Mouse (Mus musculus) heart, embryonic 10.5 days (tissue): ENCODE measurements around the gene Etnk2. TPM values are rescaled to one million over a fixed set of nuclear protein-coding genes. Genes with fewer than 3 reads are reported as not detected.
A peak's percentile ranks its signal among the peaks of the same experiment; 100 is the strongest.

Experiments used
- DNase-seq: peaks from one replicate; pipeline ENCODE4 v3.0.0-alpha.2; 2017; ENCODE audit warnings: low spot score
- H3K27ac ChIP-seq: fragments of 300-500 bp; sonication (generic); 2 replicates; pipeline ENCODE4 v1.5.1; 2016; ENCODE audit warnings: mild to moderate bottlenecking
- H3K27me3 ChIP-seq: fragments of 300-500 bp; sonication (generic); 2 replicates; pipeline ENCODE4 v1.6.1; 2016; ENCODE audit warnings: mild to moderate bottlenecking; ENCODE audit not compliant: poor library complexity, insufficient read depth, severe bottlenecking
- H3K36me3 ChIP-seq: fragments of 300-500 bp; sonication (generic); 2 replicates; pipeline ENCODE4 v1.6.1; 2016; ENCODE audit warnings: mild to moderate bottlenecking, moderate library complexity
- H3K4me1 ChIP-seq: fragments of 300-500 bp; sonication (generic); 2 replicates; pipeline ENCODE4 v1.6.1; 2016; ENCODE audit warnings: mild to moderate bottlenecking
- H3K4me3 ChIP-seq: fragments of 300-500 bp; sonication (generic); 2 replicates; pipeline ENCODE4 v1.5.1; 2016; ENCODE audit warnings: mild to moderate bottlenecking, moderate library complexity
- H3K9me3 ChIP-seq: fragments of 300-500 bp; sonication (generic); 2 replicates; pipeline ENCODE4 v1.6.1; 2016; ENCODE audit warnings: mild to moderate bottlenecking, moderate library complexity
- WGBS: fragments of 180-500 bp; shearing (Covaris S2); methylation state at CpG from one replicate; pipeline ENCODE4 v1.1.7; 2016; 5-methylcytosine and 5-hydroxymethylcytosine counted together
- polyA plus RNA-seq: library from polyadenylated mRNA; unstranded; fragments of >200 nt; fragmentation: Nextera tagmentation; extraction: Ambion mirVana; gene quantifications from 2 replicates; pipeline ENCODE4 v1.2.1, GENCODE M21; 2016

Etnk2 gene
- polyA plus RNA-seq, 1 experiment from 2014 or later = 2.1 TPM

- H3K36me3 ChIP-seq = peaks cover 9% of the 10 kb centered on the region
- H3K4me1 ChIP-seq = peaks cover 27% of the 10 kb centered on the region
- no peaks in the 10 kb centered on the region for H3K9me3 ChIP-seq
- H3K27me3 ChIP-seq = peaks cover 6% of the 10 kb centered on the region; the same call in 1 of the 2 replicates
- no peak overlapping the region for H3K4me3 ChIP-seq
- no peak overlapping the region for H3K27ac ChIP-seq
- 44% methylated on average over 10 of the region's 10 CpGs for WGBS
- DNase-seq = no peak
Measured at GRCm38 (mm10) chr1:133379254-133379985, 16.0 kb downstream of the Etnk2 start.

- 76% methylated on average over 3 of the region's 3 CpGs for WGBS
- H3K9me3 ChIP-seq = no peaks in the 10 kb centered on the region
- no peak overlapping the region for H3K27ac ChIP-seq
- H3K4me1 ChIP-seq = peaks cover 27% of the 10 kb centered on the region
- no peak for DNase-seq
- H3K36me3 ChIP-seq = peaks cover 14% of the 10 kb centered on the region
- H3K27me3 ChIP-seq = peaks cover 6% of the 10 kb centered on the region; the same call in 1 of the 2 replicates
- H3K4me3 ChIP-seq = no peak overlapping the region
Measured at GRCm38 (mm10) chr1:133379986-133380320, 16.6 kb downstream of the Etnk2 start.

GRCm38 (mm10) chr1:133380347-133381065, 17.1 kb downstream of the Etnk2 start:
- peaks cover 16% of the 10 kb centered on the region for H3K36me3 ChIP-seq
- WGBS = 65% methylated on average over 14 of the region's 14 CpGs
- peak; percentile 79 for DNase-seq

GRCm38 (mm10) chr1:133382008-133382407, 18.6 kb downstream of the Etnk2 start:
- peak overlapping the region; percentile 49; the same call in 1 of the 2 replicates for H3K27ac ChIP-seq

More at GRCm38 (mm10) chr1:133380347-133381065, 17.1 kb downstream of the Etnk2 start:
- H3K9me3 ChIP-seq = no peaks in the 10 kb centered on the region
- peaks cover 30% of the 10 kb centered on the region for H3K4me1 ChIP-seq
- H3K27ac ChIP-seq = no peak overlapping the region
- no peak overlapping the region for H3K4me3 ChIP-seq
- H3K27me3 ChIP-seq = peaks cover 6% of the 10 kb centered on the region; the same call in 1 of the 2 replicates

GRCm38 (mm10) chr1:133382552-133383155, 19.3 kb downstream of the Etnk2 start:
- Histone ChIP-seq H3K9me3 (no peaks in the 10 kb centered on the region), H3K36me3 (peaks cover 22% of the 10 kb centered on the region), H3K27ac (peak overlapping the region; percentile 49), H3K4me1 (peaks cover 45% of the 10 kb centered on the region), H3K4me3 (no peak overlapping the region), H3K27me3 (0 out of 2 replicates have a peak, but pooled peaks cover 7% of the 10 kb centered on the region)
- DNase-seq = no peak
- 54% methylated on average over 12 of the region's 12 CpGs for WGBS

More at GRCm38 (mm10) chr1:133382008-133382407, 18.6 kb downstream of the Etnk2 start:
- peaks cover 41% of the 10 kb centered on the region for H3K4me1 ChIP-seq
- peaks cover 22% of the 10 kb centered on the region for H3K36me3 ChIP-seq
- H3K4me3 ChIP-seq = no peak overlapping the region
- peak; percentile 90 for DNase-seq
- H3K9me3 ChIP-seq = no peaks in the 10 kb centered on the region
- 6% methylated on average over 9 of the region's 9 CpGs for WGBS
- peaks cover 6% of the 10 kb centered on the region; the same call in 1 of the 2 replicates for H3K27me3 ChIP-seq

- Histone ChIP-seq H3K4me1 (peaks cover 52% of the 10 kb centered on the region), H3K9me3 (no peaks in the 10 kb centered on the region), H3K27me3 (peaks cover 11% of the 10 kb centered on the region), H3K27ac (no peak overlapping the region), H3K36me3 (peaks cover 22% of the 10 kb centered on the region), H3K4me3 (no peak overlapping the region)
- 89% methylated on average over 14 of the region's 14 CpGs for WGBS
- no peak for DNase-seq
Measured at GRCm38 (mm10) chr1:133383157-133383783, 19.9 kb downstream of the Etnk2 start.

GRCm38 (mm10) chr1:133385506-133385905, 22.1 kb downstream of the Etnk2 start:
- Histone ChIP-seq H3K36me3 (peaks cover 39% of the 10 kb centered on the region), H3K27me3 (peaks cover 20% of the 10 kb centered on the region), H3K4me3 (0 out of 2 replicates have a peak overlapping the region, but pooled peaks have one; percentile 12), H3K4me1 (peaks cover 51% of the 10 kb centered on the region), H3K27ac (peak overlapping the region; percentile 65), H3K9me3 (no peaks in the 10 kb centered on the region)
- 30% methylated on average over 9 of the region's 9 CpGs for WGBS
- DNase-seq = peak; percentile 90

- peak overlapping the region; percentile 65; the same call in 1 of the 2 replicates for H3K27ac ChIP-seq
- no peaks in the 10 kb centered on the region for H3K9me3 ChIP-seq
- peaks cover 20% of the 10 kb centered on the region for H3K27me3 ChIP-seq
- no peak for DNase-seq
- H3K36me3 ChIP-seq = peaks cover 40% of the 10 kb centered on the region
- H3K4me1 ChIP-seq = peaks cover 48% of the 10 kb centered on the region
- 58% methylated on average over 11 of the region's 11 CpGs for WGBS
- no peak overlapping the region for H3K4me3 ChIP-seq
Measured at GRCm38 (mm10) chr1:133386209-133386608, 22.8 kb downstream of the Etnk2 start.

GRCm38 (mm10) chr1:133387539-133388268, 24.3 kb downstream of the Etnk2 start:
- Histone ChIP-seq H3K27ac (no peak overlapping the region), H3K9me3 (no peaks in the 10 kb centered on the region), H3K4me1 (peaks cover 39% of the 10 kb centered on the region), H3K27me3 (peaks cover 20% of the 10 kb centered on the region), H3K36me3 (peaks cover 54% of the 10 kb centered on the region), H3K4me3 (peak overlapping the region; percentile 28; the same call in 1 of the 2 replicates)
- 42% methylated on average over 19 of the region's 19 CpGs for WGBS
- no peak for DNase-seq

- peaks cover 26% of the 10 kb centered on the region for H3K36me3 ChIP-seq
- no peaks in the 10 kb centered on the region for H3K9me3 ChIP-seq
- no peak for DNase-seq
- H3K27ac ChIP-seq = no peak overlapping the region
- H3K27me3 ChIP-seq = peaks cover 9% of the 10 kb centered on the region; the same call in 1 of the 2 replicates
- peaks cover 32% of the 10 kb centered on the region for H3K4me1 ChIP-seq
- H3K4me3 ChIP-seq = no peak overlapping the region
- WGBS = 74% methylated on average over 4 of the region's 4 CpGs
Measured at GRCm38 (mm10) chr1:133394702-133395101, 31.3 kb downstream of the Etnk2 start.

- Histone ChIP-seq H3K27ac (no peak overlapping the region), H3K4me3 (no peak overlapping the region), H3K4me1 (peaks cover 39% of the 10 kb centered on the region), H3K27me3 (peaks cover 10% of the 10 kb centered on the region; the same call in 1 of the 2 replicates), H3K36me3 (peaks cover 13% of the 10 kb centered on the region), H3K9me3 (no peaks in the 10 kb centered on the region)
- no peak for DNase-seq
- WGBS = 83% methylated on average over 5 of the region's 5 CpGs
Measured at GRCm38 (mm10) chr1:133396693-133397092, 33.3 kb downstream of the Etnk2 start.

- Histone ChIP-seq H3K9me3 (no peaks in the 10 kb centered on the region), H3K36me3 (peaks cover 9% of the 10 kb centered on the region), H3K4me3 (no peak overlapping the region), H3K27me3 (peaks cover 10% of the 10 kb centered on the region; the same call in 1 of the 2 replicates), H3K27ac (peak overlapping the region; percentile 69; the same call in 1 of the 2 replicates), H3K4me1 (peaks cover 39% of the 10 kb centered on the region)
- 67% methylated on average over 5 of the region's 5 CpGs for WGBS
- DNase-seq = no peak
Measured at GRCm38 (mm10) chr1:133397094-133397482, 33.7 kb downstream of the Etnk2 start.
